Mouse (Mus musculus): Measurements from ENCODE around the gene Hk3.

Gene Hk3

GRCm38 (mm10) chr13:55021194-55021779 is at the start of gene Hk3:
Gene Hk3, minus strand, starts transcription at chr13:55021385.
- DNase-seq (ENCODE audit: low spot score): no peak

GRCm38 (mm10) chr13:55069719-55070118 is 48.5 kb upstream of the Hk3 start:
- no peak for DNase-seq (ENCODE audit: low spot score)

- DNase-seq (ENCODE audit: low spot score): no peak
Measured at GRCm38 (mm10) chr13:55063276-55063675, 42.1 kb upstream of the Hk3 start.

GRCm38 (mm10) chr13:55058042-55058441 is 36.9 kb upstream of the Hk3 start:
- no peak for DNase-seq (ENCODE audit: low spot score)

- no peak for DNase-seq (ENCODE audit: low spot score)
Measured at GRCm38 (mm10) chr13:55047706-55048105, 26.5 kb upstream of the Hk3 start.

GRCm38 (mm10) chr13:55040016-55040415 is 18.8 kb upstream of the Hk3 start:
- DNase-seq (ENCODE audit: low spot score): no peak

GRCm38 (mm10) chr13:55024215-55024614 is 3.0 kb upstream of the Hk3 start:
- DNase-seq (ENCODE audit: low spot score): no peak

- DNase-seq (ENCODE audit: low spot score): no peak
Measured at GRCm38 (mm10) chr13:55022715-55023114, 1.5 kb upstream of the Hk3 start.

GRCm38 (mm10) chr13:55022256-55022655 is 1.1 kb upstream of the Hk3 start:
- no peak for DNase-seq (ENCODE audit: low spot score)

- DNase-seq (ENCODE audit: low spot score): no peak
Measured at GRCm38 (mm10) chr13:55020051-55020450, 1.1 kb downstream of the Hk3 start.

- no peak for DNase-seq (ENCODE audit: low spot score)
Measured at GRCm38 (mm10) chr13:55019181-55019580, 2.0 kb downstream of the Hk3 start.

- DNase-seq (ENCODE audit: low spot score): no peak
Measured at GRCm38 (mm10) chr13:55018700-55019099, 2.5 kb downstream of the Hk3 start.

- no peak for DNase-seq (ENCODE audit: low spot score)
Measured at GRCm38 (mm10) chr13:55017898-55018599, 3.1 kb downstream of the Hk3 start.

GRCm38 (mm10) chr13:55017154-55017897 is 3.9 kb downstream of the Hk3 start:
- no peak for DNase-seq (ENCODE audit: low spot score)

GRCm38 (mm10) chr13:55014451-55014850 is 6.7 kb downstream of the Hk3 start:
- no peak for DNase-seq (ENCODE audit: low spot score)

GRCm38 (mm10) chr13:55013702-55014344 is 7.4 kb downstream of the Hk3 start:
- DNase-seq (ENCODE audit: low spot score): no peak

- DNase-seq (ENCODE audit: low spot score): no peak
Measured at GRCm38 (mm10) chr13:55011981-55012478, 9.2 kb downstream of the Hk3 start.

GRCm38 (mm10) chr13:55011103-55011502 is 10.1 kb downstream of the Hk3 start:
- no peak for DNase-seq (ENCODE audit: low spot score)

GRCm38 (mm10) chr13:55008589-55008988 is 12.6 kb downstream of the Hk3 start:
- DNase-seq (ENCODE audit: low spot score): no peak

- DNase-seq (ENCODE audit: low spot score): no peak
Measured at GRCm38 (mm10) chr13:55006415-55006742, 14.8 kb downstream of the Hk3 start.

GRCm38 (mm10) chr13:55005691-55006414 is 15.3 kb downstream of the Hk3 start:
- DNase-seq (ENCODE audit: low spot score): no peak

GRCm38 (mm10) chr13:55004646-55005045 is 16.5 kb downstream of the Hk3 start:
- no peak for DNase-seq (ENCODE audit: low spot score)

Data from testis, postnatal 14 days (tissue).